ENCODE assay signal across 13 mouse cellular contexts in the genomic region with DNA sequence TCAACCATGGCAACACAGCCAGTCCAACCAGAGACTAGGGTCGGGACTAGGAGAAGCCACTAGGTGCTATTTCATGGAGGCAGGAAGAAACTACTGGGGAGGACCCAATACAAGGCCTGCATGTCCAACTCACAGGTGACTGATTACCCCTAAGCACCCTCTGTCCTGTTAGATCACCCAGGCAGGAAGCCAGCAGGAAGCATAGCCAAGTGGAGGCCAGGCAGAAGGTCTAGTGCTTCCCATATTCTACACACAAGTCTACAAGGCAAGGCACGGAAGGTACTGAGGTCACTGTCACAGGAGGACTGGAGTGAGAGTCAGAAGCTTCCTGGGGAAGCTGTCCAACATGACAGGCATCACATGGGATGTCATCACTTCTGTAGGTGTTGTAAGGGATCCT. TPM values are rescaled to one million over a fixed set of nuclear protein-coding genes. Genes with fewer than 3 reads are reported as not detected.
DNase-seq lines count a peak whose midpoint lies in the region.
"Had no signal": no experiment of that assay in that cellular context is flagged by ENCODE, and none has a peak within 500 bp of the region (broad histone marks: within the 10 kb centered on the region; RNA-seq: fewer than 3 reads in every experiment).

No protein-coding gene starts in this region.

- intact Hi-C loops in heart, postnatal 10 days (cut with DNase I), result no loop called here

- DNase-seq in kidney, adult 8-10 months, result peak; percentile 12 to 32
- no peak for DNase-seq in kidney, postnatal 4 days
- peak; percentile 7 for DNase-seq in thymus, postnatal 36 days
- no peak for DNase-seq in thymus, postnatal 10 days (ENCODE audit: low spot score in 2 of 2)
- peak; percentile 27 to 64 for DNase-seq in heart, postnatal 10 days
- no peak for DNase-seq in urinary bladder, postnatal 10 days (ENCODE audit: low spot score)
- no peak for DNase-seq in ovary, postnatal 10 days (ENCODE audit: low spot score)
- DNase-seq: adrenal gland, adult 8-10 months; cerebellum, adult 11-12 months; cerebellum, postnatal 36 days; layer of hippocampus, adult 9-11 months; right cerebral cortex, postnatal 4 days had no signal

RNA-seq across cellular contexts. Expression of gene Qsox2, which starts 2.6 kb away (rescaled TPM):
- total RNA-seq in heart, postnatal 10 days (2021), result 10 to 100 TPM; 11.8 to 12.8 TPM

RNA-seq across cellular contexts. Expression of gene Lhx3, which starts 26.7 kb away (rescaled TPM):
- not detected for total RNA-seq in heart, postnatal 10 days (2021)
- total RNA-seq: gastrocnemius, postnatal 4 days had no signal

RNA-seq across cellular contexts. Expression of gene Ccdc187, which starts 59.6 kb away (rescaled TPM):
- under 1 TPM; 0.05 to 0.22 TPM for total RNA-seq in heart, postnatal 10 days (2021)

Comparison
In these comparisons a context has a peak if more than half of its experiments do, and no peak if none do; other contexts are left out.
1. DNase-seq: peak in kidney, adult 8-10 months (2 of 2), thymus, postnatal 36 days (2 of 2) and heart, postnatal 10 days (2 of 2); none in kidney, postnatal 4 days (0 of 2), thymus, postnatal 10 days (0 of 2), urinary bladder, postnatal 10 days (single experiment) and ovary, postnatal 10 days (single experiment).